Mouse (Mus musculus): ENCODE results near the gene Slc25a33.

The Slc25a33 gene

GRCm38 (mm10) chr4:149794966-149795477 lies 20.9 kb upstream of the Slc25a33 start:
- in situ Hi-C loops (cut with MboI, MseI) = no loop called here

- in situ Hi-C loops (cut with MboI, MseI) = no loop called here
Observed at GRCm38 (mm10) chr4:149794010-149794338, 19.9 kb upstream of the Slc25a33 start.

- in situ Hi-C loops (cut with MboI, MseI) = no loop called here
Observed at GRCm38 (mm10) chr4:149793156-149794009, 19.3 kb upstream of the Slc25a33 start.

- in situ Hi-C loops (cut with MboI, MseI) = no loop called here
Observed at GRCm38 (mm10) chr4:149792159-149792800, 18.2 kb upstream of the Slc25a33 start.

- in situ Hi-C loops (cut with MboI, MseI) = no loop called here
Observed at GRCm38 (mm10) chr4:149791470-149791869, 17.4 kb upstream of the Slc25a33 start.

GRCm38 (mm10) chr4:149790969-149791368 lies 16.9 kb upstream of the Slc25a33 start:
- in situ Hi-C loops (cut with MboI, MseI) = no loop called here

GRCm38 (mm10) chr4:149790546-149790945 lies 16.5 kb upstream of the Slc25a33 start:
- in situ Hi-C loops (cut with MboI, MseI) = no loop called here

GRCm38 (mm10) chr4:149789421-149790194 lies 15.5 kb upstream of the Slc25a33 start:
- in situ Hi-C loops (cut with MboI, MseI) = no loop called here

GRCm38 (mm10) chr4:149784901-149785300 lies 10.8 kb upstream of the Slc25a33 start:
- in situ Hi-C loops (cut with MboI, MseI) = no loop called here

GRCm38 (mm10) chr4:149784371-149784770 lies 10.3 kb upstream of the Slc25a33 start:
- in situ Hi-C loops (cut with MboI, MseI) = no loop called here

GRCm38 (mm10) chr4:149782975-149783374 lies 8.9 kb upstream of the Slc25a33 start:
- in situ Hi-C loops (cut with MboI, MseI) = no loop called here

GRCm38 (mm10) chr4:149780565-149781356 lies 6.7 kb upstream of the Slc25a33 start:
- in situ Hi-C loops (cut with MboI, MseI) = no loop called here

- in situ Hi-C loops (cut with MboI, MseI) = no loop called here
Observed at GRCm38 (mm10) chr4:149779966-149780365, 5.9 kb upstream of the Slc25a33 start.

GRCm38 (mm10) chr4:149777126-149777525 lies 3.0 kb upstream of the Slc25a33 start:
- in situ Hi-C loops (cut with MboI, MseI) = no loop called here

GRCm38 (mm10) chr4:149775760-149776362 lies 1.8 kb upstream of the Slc25a33 start:
- in situ Hi-C loops (cut with MboI, MseI) = no loop called here

- in situ Hi-C loops (cut with MboI, MseI) = no loop called here
Observed at GRCm38 (mm10) chr4:149775330-149775729, 1.3 kb upstream of the Slc25a33 start.

- in situ Hi-C loops (cut with MboI, MseI) = no loop called here
Observed at GRCm38 (mm10) chr4:149773408-149774093, 526 bp downstream of the Slc25a33 start.

- in situ Hi-C loops (cut with MboI, MseI) = no loop called here
Observed at GRCm38 (mm10) chr4:149772394-149772793, 1.7 kb downstream of the Slc25a33 start.

GRCm38 (mm10) chr4:149765201-149765600 lies 8.9 kb downstream of the Slc25a33 start:
- in situ Hi-C loops (cut with MboI, MseI) = no loop called here

- in situ Hi-C loops (cut with MboI, MseI) = no loop called here
Observed at GRCm38 (mm10) chr4:149763335-149763734, 10.7 kb downstream of the Slc25a33 start.

Data from T-helper 1 cell (primary cell).